Mouse (Mus musculus): ENCODE measurements around the gene Tnip3. TPM values are rescaled to one million over a fixed set of nuclear protein-coding genes. Genes with fewer than 3 reads are reported as not detected.

The Tnip3 gene
- polyA plus RNA-seq, 1 experiment from 2014 or later, result not detected

DNA sequence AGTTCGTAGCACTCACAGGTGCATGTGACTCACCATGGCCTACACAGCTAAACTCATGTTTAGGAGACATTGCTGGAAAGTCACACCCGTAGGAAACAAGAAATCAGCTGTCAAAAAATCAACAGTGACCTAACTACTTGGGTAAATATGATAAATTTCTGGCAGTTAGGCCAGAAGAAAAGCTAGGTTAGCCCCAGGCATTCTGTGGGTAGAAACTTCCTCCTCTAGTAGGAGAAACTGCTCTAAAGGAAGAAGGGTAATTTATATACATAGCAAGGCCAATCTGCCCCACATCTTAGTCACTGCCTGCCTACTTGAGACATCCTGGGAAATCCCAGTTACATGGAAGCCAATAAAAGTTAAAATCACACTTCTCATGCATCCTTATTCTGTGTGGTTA lies 64.9 kb downstream of the Tnip3 start:
- ATAC-seq (ENCODE audit: low FRiP score), result no peak
- Histone ChIP-seq H3K9me3 (no peaks in the 10 kb centered on the region), H3K4me1 (replicated peaks) (no peaks in the 10 kb centered on the region), H3K4me2 (no peak overlapping the region), H3K9ac (no peak overlapping the region), H3K4me3 (no peak overlapping the region), H3K36me3 (no peaks in the 10 kb centered on the region), H3K27ac (no peak overlapping the region), H3K27me3 (no peaks in the 10 kb centered on the region)
- WGBS, result 91% methylated on average over 2 of the region's 2 CpGs

DNA sequence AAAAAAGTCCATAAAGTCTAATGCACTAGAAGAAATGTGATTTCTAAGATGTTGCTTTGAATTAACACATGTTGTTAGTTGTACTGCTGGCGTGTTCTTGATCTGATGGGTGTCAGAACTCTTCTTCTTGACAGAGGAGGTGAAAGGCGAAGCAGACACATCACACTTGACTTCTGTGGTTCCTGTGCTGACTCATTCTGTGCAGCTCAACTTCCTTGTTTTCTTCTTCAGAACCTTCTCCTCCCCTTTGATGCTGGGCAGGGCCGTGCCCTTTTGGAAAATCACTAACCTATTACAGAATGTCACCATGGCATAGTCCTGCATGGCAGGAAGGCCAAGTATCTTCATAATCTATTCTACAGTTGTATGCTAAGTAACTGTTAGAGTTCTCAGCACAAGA lies 69.1 kb downstream of the Tnip3 start:
- Histone ChIP-seq H3K36me3 (no peaks in the 10 kb centered on the region), H3K27me3 (no peaks in the 10 kb centered on the region), H3K9me3 (no peaks in the 10 kb centered on the region), H3K4me3 (no peak overlapping the region), H3K4me2 (no peak overlapping the region), H3K27ac (no peak overlapping the region), H3K4me1 (replicated peaks) (no peaks in the 10 kb centered on the region), H3K9ac (no peak overlapping the region)
- ATAC-seq (ENCODE audit: low FRiP score), result no peak
- 84% methylated on average over 3 of the region's 3 CpGs for WGBS

- WGBS, result 96% methylated on average over 1 of the region's 1 CpGs
- Histone ChIP-seq H3K4me2 (no peak overlapping the region), H3K9me3 (no peaks in the 10 kb centered on the region), H3K27me3 (no peaks in the 10 kb centered on the region), H3K9ac (no peak overlapping the region), H3K4me1 (replicated peaks) (no peaks in the 10 kb centered on the region; the same call in 1 of the 2 replicates), H3K36me3 (no peaks in the 10 kb centered on the region), H3K4me3 (no peak overlapping the region), H3K27ac (no peak overlapping the region)
- no peak for ATAC-seq (ENCODE audit: low FRiP score)
Measured at GRCm38 (mm10) chr6:65595371-65595770, 70.3 kb downstream of the Tnip3 start.

GRCm38 (mm10) chr6:65597056-65597818 lies 72.1 kb downstream of the Tnip3 start:
- ATAC-seq (ENCODE audit: low FRiP score), result no peak
- Histone ChIP-seq H3K27ac (no peak overlapping the region), H3K4me2 (no peak overlapping the region), H3K36me3 (no peaks in the 10 kb centered on the region), H3K4me1 (replicated peaks) (no peaks in the 10 kb centered on the region; the same call in 1 of the 2 replicates), H3K9me3 (no peaks in the 10 kb centered on the region), H3K9ac (no peak overlapping the region), H3K4me3 (no peak overlapping the region), H3K27me3 (no peaks in the 10 kb centered on the region)
- WGBS, result 31% methylated on average over 12 of the region's 12 CpGs

- H3K4me3 ChIP-seq, result no peak overlapping the region
- no peak overlapping the region for H3K27ac ChIP-seq
- no peak overlapping the region for H3K4me2 ChIP-seq
- H3K36me3 ChIP-seq, result no peaks in the 10 kb centered on the region
- no peak overlapping the region for H3K9ac ChIP-seq
- no peak for ATAC-seq (ENCODE audit: low FRiP score)
- 78% methylated on average over 3 of the region's 3 CpGs for WGBS
- H3K27me3 ChIP-seq, result no peaks in the 10 kb centered on the region
- no peaks in the 10 kb centered on the region; the same call in 1 of the 2 replicates for H3K4me1 ChIP-seq (replicated peaks)
- H3K9me3 ChIP-seq, result no peaks in the 10 kb centered on the region
Measured at GRCm38 (mm10) chr6:65598522-65598921, 73.4 kb downstream of the Tnip3 start.

- no peak overlapping the region for H3K4me3 ChIP-seq
- no peak overlapping the region for H3K9ac ChIP-seq
- WGBS, result 24% methylated on average over 7 of the region's 7 CpGs
- H3K27me3 ChIP-seq, result no peaks in the 10 kb centered on the region
- H3K4me1 ChIP-seq (replicated peaks), result no peaks in the 10 kb centered on the region; the same call in 1 of the 2 replicates
- ATAC-seq (ENCODE audit: low FRiP score), result no peak
- no peaks in the 10 kb centered on the region for H3K36me3 ChIP-seq
- no peak overlapping the region for H3K27ac ChIP-seq
- no peaks in the 10 kb centered on the region for H3K9me3 ChIP-seq
- H3K4me2 ChIP-seq, result no peak overlapping the region
Measured at GRCm38 (mm10) chr6:65599865-65600739, 75.0 kb downstream of the Tnip3 start.

- no peak overlapping the region for H3K27ac ChIP-seq
- H3K4me3 ChIP-seq, result no peak overlapping the region
- no peaks in the 10 kb centered on the region for H3K9me3 ChIP-seq
- no peaks in the 10 kb centered on the region for H3K36me3 ChIP-seq
- H3K4me2 ChIP-seq, result no peak overlapping the region
- ATAC-seq (ENCODE audit: low FRiP score), result no peak
- WGBS, result 61% methylated on average over 1 of the region's 1 CpGs
- H3K4me1 ChIP-seq (replicated peaks), result no peaks in the 10 kb centered on the region; the same call in 1 of the 2 replicates
- H3K9ac ChIP-seq, result no peak overlapping the region
- no peaks in the 10 kb centered on the region for H3K27me3 ChIP-seq
Measured at GRCm38 (mm10) chr6:65600887-65601286, 75.8 kb downstream of the Tnip3 start.

DNA sequence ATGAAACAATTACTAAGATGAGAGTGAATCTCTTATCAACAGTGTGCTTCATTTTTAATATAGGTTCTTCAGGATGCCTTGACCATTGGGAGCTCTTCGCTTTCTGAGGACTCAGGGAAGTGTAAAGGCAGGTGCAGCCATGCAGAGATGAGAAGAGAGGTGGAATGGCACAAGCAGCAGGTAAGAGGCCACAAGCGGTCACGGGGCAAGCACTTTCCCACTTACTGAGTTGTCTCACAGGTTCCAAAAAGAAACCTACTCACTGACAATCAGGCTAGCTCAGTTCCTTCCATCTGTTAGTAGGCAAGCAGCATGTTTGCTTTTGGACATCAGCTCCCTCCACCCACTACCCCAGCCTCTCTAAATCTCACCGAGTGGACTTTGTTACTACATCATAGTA lies 80.7 kb downstream of the Tnip3 start:
- Histone ChIP-seq H3K4me2 (no peak overlapping the region), H3K9ac (no peak overlapping the region)

GRCm38 (mm10) chr6:65606946-65607345 lies 81.8 kb downstream of the Tnip3 start:
- no peak overlapping the region for H3K9ac ChIP-seq
- no peak for ATAC-seq (ENCODE audit: low FRiP score)
- no peaks in the 10 kb centered on the region for H3K9me3 ChIP-seq
- no peaks in the 10 kb centered on the region for H3K36me3 ChIP-seq
- no peak overlapping the region for H3K27ac ChIP-seq
- H3K27me3 ChIP-seq, result no peaks in the 10 kb centered on the region
- no peaks in the 10 kb centered on the region for H3K4me1 ChIP-seq (replicated peaks)
- no peak overlapping the region for H3K4me2 ChIP-seq
- no peak overlapping the region for H3K4me3 ChIP-seq

More for the DNA sequence above, 80.7 kb downstream of the Tnip3 start:
- Histone ChIP-seq H3K9me3 (no peaks in the 10 kb centered on the region), H3K27ac (no peak overlapping the region), H3K4me1 (replicated peaks) (no peaks in the 10 kb centered on the region), H3K4me3 (no peak overlapping the region), H3K27me3 (no peaks in the 10 kb centered on the region), H3K36me3 (no peaks in the 10 kb centered on the region)
- ATAC-seq (ENCODE audit: low FRiP score), result no peak
- 81% methylated on average over 4 of the region's 4 CpGs for WGBS

DNA sequence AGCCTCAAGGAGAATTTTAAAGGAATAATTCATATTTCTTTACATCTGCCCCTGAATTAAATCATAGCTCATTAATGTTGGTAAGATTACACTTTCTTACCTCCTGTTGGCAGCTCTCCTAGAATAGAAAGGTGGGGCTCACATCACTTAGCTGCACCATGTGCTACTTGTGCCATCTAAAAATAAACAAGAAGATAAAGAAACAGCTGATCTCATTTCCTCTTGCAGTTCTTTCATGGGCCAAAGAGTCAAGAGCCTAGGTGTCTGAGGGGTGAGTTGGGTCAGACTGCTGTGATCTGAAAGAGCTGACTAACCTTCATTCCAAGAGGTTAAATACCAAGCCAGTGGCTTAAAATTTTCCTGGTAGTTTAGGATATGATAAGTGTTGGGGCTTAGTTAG lies 86.7 kb downstream of the Tnip3 start:
- no peak overlapping the region for H3K4me3 ChIP-seq
- H3K9ac ChIP-seq, result no peak overlapping the region
- ATAC-seq (ENCODE audit: low FRiP score), result no peak

GRCm38 (mm10) chr6:65613924-65614585 lies 88.9 kb downstream of the Tnip3 start:
- H3K9ac ChIP-seq, result no peak overlapping the region
- H3K4me2 ChIP-seq, result no peak overlapping the region
- no peak for ATAC-seq (ENCODE audit: low FRiP score)
- H3K27me3 ChIP-seq, result no peaks in the 10 kb centered on the region
- H3K9me3 ChIP-seq, result no peaks in the 10 kb centered on the region
- H3K36me3 ChIP-seq, result no peaks in the 10 kb centered on the region
- H3K4me1 ChIP-seq (replicated peaks), result no peaks in the 10 kb centered on the region
- no peak overlapping the region for H3K4me3 ChIP-seq
- H3K27ac ChIP-seq, result no peak overlapping the region

More for the DNA sequence above, 86.7 kb downstream of the Tnip3 start:
- H3K27ac ChIP-seq, result no peak overlapping the region
- H3K4me1 ChIP-seq (replicated peaks), result no peaks in the 10 kb centered on the region
- no peak overlapping the region for H3K4me2 ChIP-seq
- no peaks in the 10 kb centered on the region for H3K9me3 ChIP-seq
- no peaks in the 10 kb centered on the region for H3K36me3 ChIP-seq
- no peaks in the 10 kb centered on the region for H3K27me3 ChIP-seq

GRCm38 (mm10) chr6:65615641-65616040 lies 90.5 kb downstream of the Tnip3 start:
- H3K4me3 ChIP-seq, result no peak overlapping the region
- WGBS, result 74% methylated on average over 4 of the region's 4 CpGs

More at GRCm38 (mm10) chr6:65615641-65616040, 90.5 kb downstream of the Tnip3 start:
- Histone ChIP-seq H3K27ac (no peak overlapping the region), H3K4me1 (replicated peaks) (no peaks in the 10 kb centered on the region), H3K4me2 (no peak overlapping the region), H3K9me3 (no peaks in the 10 kb centered on the region), H3K9ac (no peak overlapping the region), H3K27me3 (no peaks in the 10 kb centered on the region), H3K36me3 (no peaks in the 10 kb centered on the region)
- ATAC-seq (ENCODE audit: low FRiP score), result no peak

Measured in hindbrain, embryonic 13.5 days (tissue).